Mouse (Mus musculus) cerebellum, postnatal 14 days (tissue): ENCODE measurements at regions not wholly inside any gene's neighbourhood (a gene's known extent, or its start where the extent isn't known, plus 50 kb on each side); places are given as distances from the start of the nearest gene placed in this dataset.
"Not testable (repeated sequence)": the region's sequence is repeated elsewhere in the genome, so short reads cannot be mapped to it uniquely, and the experiment has no call there.

ENCODE experiments used
- DNase-seq, 2 experiments: peaks; one replicate each; pipeline ENCODE4 v3.0.0; 2021; ENCODE audit warnings: mixed read lengths in 2 of 2

DNA sequence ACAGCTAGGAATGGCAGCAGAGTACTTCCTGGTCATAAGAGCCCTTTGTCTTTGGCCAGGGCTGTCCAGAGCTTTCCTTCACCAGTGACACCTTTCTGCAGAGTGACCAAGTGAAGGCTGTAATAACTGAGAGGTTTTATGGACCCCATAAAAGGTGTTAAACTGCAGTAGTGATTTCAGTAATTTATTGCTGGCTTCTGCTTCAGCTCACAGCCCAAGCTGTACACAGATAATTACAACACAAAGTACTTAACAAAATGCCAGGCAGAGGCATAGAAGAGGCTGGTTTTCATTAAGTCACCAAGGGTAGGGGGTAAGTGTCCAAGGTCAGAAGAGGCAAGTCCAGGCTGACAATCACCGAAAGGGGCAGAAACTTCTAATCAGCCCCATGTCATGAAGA, 83.8 kb downstream of the Eif4e start:
- DNase-seq = no peak

DNA sequence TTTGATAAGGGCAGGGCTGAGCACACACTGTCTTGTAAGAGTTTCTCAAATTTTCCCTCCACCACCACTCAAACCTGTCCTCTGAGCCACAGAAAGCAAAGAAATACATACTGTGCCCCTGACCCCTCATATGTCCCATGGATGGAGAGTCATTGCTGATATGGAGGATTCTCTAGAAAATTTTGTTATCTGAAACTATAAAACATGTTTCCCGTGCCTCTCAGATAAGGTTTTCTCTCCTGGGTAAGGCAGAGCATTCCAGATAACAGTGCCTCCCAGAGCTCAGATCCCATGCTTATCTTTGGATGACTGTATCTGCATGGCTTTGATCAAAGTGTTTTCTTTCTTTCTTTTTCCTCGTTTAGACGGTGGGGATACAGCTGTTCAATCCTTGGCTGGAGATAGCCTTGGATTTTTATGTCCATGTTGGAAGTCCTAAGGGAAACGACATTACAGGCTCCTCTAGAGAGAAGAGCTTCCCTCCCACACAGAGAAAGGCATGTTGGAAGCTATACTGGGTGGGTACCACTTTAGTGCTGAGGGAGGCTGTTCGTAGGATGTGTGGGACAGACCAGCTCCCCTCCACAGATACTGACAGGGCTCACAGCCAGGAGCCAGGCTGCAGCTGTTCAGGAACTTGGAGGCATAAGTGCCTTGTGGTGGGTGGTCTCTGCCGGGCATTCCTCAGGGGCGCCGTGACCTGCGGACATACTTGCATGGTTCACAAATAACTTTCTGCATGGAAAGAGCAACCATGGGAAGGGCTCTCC, 87.1 kb downstream of the Eif4e start:
- DNase-seq = no peak

DNA sequence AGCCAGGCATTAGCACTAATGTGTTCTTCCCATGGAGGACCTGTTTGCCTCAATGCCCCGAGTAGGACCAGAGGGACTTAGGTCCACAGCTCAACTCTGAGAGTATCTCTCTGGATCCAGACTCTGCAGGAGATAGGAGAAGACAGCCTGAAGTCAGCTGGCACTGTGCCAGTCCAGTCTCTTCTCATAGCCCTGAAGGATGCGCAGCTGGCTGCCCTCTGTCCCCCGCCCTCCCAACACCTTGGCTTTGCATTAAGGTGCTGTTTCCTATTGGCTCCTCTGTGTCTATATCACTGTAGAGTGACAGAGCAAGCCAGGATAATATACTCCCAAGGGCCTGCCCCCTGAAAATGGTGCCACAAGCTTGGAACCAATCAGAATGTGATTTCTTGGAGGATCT, 87.7 kb downstream of the Eif4e start:
- peak in 1 of 2 experiments; percentile 14 for DNase-seq

DNA sequence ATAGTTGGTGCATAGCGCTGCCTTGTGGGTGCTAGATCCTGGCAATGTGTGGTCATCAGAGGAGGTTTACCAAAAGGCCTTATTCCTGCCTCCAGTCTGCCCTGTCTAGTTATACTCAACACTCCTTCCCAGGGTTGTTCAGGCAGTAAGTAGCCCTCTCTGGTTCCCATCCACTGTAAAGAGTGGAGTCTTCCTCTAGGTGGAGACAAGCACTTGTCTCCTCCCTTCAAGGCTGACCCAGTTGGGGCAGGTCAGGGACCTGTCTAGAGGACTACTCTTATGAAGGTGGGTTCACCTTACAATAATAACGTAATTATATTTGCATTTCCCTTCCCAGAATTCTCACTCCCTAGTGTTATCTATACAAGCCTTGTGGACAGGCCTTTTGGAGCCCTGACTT, 88.9 kb downstream of the Eif4e start:
- DNase-seq = no peak

DNA sequence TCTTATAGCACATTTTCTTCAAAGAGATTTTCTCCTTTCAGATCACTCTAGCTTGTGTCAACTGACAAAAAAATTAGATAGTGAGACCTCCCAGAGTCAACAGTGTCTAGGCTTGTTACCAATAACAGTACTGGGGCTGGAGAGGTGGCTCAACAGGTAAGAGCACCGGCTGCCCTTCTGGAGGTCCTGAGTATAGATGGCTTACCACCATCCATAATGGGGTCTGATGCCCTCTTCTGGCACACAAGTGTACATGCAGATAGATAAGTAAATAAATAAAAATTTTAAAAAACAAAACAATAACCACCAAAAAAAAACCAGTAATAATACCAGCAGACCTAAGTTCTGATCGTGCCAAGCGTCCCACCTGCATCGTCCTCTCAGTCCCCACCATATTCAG, 94.3 kb downstream of the Eif4e start:
- no peak for DNase-seq

DNA sequence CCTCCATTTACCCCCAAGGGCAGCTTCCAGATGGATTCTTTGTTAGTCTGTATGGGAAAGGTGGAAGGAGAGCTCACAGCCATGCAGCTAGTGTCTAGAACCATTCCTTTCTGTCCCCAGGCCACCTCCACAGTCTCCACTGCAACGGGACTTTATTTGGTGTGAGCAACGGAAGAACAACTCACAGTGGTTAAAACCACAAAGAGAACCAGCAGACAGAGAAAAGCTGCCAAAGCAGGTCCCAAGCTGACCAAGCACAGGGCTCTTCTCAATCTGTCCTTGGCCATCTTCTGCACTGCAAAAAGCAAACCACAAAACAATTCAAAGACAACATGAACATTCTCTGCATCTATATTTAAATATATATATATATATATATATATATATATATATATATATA, 98.1 kb downstream of the Eif4e start:
- no peak for DNase-seq

DNA sequence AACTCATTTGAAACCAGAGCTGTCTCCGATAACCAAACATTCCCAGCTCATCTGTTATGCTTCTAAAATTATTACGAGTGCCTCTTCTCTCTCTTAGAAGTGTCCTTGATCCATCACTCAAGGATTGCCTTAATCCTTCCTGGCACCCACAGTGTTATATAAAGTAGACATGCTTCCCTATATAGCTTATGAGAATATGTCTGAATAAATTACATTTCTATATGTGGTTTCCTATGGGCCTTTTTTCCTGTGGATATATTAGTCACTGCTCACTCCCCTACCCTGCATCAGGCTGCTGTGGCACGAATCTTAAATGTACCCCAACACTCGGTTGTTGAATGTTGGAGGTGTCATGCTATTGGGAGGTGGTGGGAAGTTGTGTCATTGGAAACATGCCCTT, 100.3 kb downstream of the Eif4e start:
- no peak for DNase-seq

DNA sequence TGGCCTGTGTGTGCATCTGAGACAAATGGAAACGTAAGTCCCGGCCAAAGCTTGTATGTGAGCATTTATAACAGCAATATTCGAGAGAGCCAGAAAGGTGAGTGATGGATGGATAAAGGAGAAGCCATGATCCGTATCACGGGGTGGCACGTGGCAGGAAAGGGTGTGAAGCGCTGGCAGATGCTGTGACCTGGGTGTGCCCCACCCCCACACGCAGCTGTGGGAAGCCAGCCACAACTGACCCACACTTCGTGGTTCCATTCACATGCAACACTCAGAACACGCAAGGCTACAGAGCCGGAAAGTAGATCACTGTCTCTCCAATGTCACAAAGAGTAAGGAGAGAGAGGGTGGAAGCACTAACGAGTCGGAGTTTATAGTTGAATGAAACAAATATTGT, 104.3 kb downstream of the Eif4e start:
- no peak for DNase-seq

DNA sequence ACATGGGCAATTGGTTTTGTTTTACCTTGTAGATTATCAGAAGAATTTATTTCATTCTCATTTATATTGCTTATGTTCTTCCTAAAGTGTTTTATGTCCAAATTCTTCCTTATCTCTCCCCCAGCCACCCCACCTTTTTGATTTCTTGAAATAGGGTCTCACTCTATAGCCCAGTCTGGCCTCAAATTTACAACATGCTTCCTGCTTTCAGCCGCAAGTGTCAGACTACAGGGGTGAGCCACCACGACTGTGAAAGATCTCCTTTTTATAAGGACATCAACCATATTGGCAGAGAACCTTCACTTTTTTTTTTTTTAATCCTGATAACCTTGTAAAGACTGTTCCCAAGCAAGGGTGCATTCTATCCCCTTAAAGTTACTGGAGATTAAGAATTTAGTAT, 106.1 kb downstream of the Eif4e start:
- DNase-seq = no peak

DNA sequence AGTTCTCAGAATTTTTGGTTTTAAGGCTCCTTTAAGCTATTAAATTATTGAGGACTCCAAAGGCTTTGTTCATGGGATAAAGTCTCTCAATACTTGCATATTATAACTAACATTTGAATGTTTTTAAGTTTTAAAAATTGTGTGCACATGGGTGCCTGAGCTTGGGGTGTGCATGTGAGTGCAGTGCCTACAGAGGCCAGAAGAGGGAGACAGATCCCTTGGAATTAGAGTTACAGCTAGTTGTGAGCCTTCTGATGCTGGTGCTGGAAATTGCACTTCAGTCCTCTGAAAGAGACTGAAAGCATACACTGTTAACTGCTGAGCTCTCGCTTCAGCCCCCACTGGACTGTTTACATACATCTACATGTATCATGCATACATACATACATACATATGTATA, 100.0 kb upstream of the Tspan5 start:
- peak; percentile 17 to 46 for DNase-seq

DNA sequence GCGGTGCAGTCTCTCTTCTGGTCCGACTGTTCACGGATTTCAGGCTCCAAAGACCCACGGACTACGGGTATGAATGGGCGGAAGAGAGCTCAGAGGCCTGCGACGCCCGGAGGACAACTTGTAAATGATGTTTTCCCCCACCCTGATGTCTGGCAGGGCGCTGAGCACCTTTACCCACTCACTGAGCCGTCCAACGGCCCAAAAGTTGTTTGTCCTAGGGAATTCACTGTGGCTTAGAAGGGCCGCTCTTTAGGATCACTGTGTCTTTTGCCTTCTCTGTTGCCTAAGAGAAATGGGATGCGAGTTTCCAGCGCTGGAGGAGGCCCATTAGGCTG, 98.1 kb upstream of the Tspan5 start:
- no peak for DNase-seq

DNA sequence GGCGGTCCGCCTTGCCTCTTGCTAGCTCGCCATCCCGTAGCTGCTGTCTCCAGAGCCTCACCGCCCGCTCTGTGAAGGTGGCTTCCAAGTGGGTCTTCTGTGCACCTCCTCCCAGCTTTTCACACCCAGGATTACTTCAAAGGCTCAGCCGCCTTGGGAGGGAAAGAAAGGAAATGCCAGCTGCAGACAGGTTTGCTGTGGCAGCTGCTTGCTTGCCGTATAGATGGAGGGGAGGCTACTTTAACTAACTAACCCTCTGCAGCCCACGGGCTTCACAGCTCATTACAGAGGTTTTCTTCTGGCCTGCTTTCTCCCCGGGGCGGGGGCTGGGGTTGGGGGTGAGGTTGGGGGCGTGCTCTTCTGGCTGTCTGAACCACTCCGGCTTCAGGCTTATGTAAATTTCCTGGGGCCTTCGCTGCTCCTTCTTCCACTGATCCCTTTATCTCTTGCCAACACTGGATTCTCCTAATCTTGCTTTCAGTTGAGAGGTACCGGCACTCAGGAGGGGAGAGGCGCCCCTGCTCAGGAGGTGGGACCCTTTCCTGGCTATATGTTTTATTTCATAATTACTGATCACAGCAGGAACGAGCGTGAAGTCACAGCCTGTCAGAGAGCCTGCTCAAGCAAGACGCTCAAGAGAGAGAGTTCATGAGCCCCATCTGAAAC, 97.6 kb upstream of the Tspan5 start:
- peak; percentile 22 to 27 for DNase-seq

DNA sequence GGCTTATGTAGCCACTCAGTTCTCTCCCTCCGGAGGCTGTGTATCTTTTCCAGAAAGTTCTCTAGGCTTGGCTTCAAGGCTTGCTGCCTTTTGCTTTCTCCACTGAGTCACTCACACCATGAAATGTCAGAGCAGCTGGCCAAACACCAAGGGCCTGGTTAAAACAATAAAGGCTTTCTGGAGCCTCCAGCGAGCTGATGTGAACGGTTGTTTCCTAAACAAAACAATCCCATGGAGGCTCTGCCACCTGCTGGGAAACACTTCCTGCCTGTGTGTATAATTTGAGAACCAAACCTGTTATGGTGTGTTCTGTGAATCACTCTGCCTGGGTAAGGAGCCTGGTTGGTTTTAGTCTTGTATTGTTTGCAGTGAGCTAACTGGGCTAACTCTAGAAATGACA, 96.7 kb upstream of the Tspan5 start:
- DNase-seq = peak; percentile 28 to 33

DNA sequence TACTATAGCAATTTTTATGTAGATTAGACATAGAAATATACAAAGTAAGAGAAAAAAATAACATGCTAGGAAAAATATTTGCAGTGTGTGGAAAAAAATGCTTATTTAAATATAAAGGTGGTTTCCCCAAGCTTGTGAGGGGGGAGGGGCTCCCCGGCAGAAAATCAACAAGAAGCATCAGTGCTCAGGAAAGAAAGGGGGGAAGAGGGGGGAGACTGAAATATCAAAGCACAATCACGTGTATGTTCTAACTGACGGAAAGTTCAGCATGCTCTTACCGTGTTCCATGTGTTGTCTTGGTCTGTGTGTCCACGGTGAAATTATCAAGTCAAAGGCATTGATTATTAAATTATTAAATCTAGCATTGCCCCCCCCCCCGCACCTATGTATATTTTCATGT, 92.3 kb upstream of the Tspan5 start:
- DNase-seq = no peak

DNA sequence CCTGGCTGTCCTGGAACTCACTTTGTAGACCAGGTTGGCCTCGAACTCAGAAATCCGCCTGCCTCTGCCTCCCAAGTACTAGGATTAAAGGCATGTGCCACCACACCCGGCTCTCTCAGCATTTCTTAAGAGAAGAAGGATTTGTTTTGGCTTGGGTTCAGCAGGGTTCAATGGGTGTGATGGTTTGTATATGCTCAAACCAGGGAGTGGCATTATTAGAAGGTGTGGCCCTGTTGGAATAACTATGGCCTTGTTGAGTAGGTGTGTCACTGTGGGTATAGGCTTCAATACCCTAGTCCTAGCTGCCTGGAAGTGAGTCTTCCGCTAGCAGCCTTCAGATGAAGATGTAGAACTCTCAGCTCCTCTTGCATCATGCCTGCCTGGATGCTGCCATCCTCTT, 91.3 kb upstream of the Tspan5 start:
- DNase-seq = not testable (repeated sequence)

DNA sequence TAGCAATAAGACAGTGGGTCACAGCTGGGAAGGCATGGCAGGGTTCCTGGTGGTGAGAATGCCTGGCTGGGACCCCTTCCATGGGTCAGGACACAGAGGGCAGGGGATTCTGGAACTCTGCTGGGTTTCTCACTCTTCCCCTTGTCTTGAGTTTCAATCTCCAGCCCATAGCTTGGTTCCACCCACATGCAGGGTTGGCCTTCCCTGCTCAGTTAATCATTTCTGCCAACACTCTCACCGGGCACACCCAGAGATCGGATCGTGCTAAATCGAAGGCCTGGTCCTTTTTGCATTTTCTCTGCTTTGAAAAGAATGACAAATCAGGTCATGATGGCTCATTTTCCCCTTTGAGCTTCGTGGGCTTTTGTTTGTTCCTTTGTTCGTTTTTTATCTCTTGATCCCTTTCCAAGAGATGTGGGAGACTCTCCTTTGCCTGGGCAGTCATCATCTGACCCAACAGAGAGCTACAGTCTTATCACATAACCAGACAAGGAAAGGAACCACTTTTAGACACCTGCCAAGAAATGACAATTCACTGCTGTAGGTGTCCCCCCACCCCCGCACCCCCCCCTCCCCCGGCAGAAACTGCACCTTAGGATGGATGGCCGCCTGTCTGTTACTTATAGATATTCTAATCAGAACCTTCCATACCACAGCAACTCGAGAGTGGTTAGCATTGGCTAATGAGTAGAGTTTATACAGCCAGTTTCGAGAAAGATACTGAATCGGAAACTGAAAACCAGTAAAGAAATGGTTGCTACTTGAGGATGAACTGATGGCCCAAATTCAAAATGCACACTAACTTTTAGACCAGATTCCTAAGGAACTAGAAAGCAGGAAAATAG, 90.4 kb upstream of the Tspan5 start:
- no peak for DNase-seq

DNA sequence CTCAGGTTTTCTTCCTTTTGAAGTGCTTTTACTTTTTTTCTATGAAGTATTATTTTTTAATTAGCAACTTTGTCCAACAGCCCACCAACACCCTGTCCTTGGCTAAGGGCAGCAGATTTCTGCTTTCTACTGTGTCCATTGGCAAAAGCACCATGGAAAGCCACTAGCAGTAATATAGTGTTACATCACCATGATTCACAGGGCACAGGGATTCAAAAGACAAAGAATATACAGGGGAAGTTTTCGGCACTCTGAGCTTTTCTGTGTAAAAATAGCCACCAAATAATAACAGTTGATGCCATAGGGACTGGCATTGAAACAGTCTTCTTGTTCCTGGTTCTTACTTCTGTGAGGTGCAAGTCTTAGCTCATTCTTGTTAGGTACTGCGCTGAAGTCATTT, 89.8 kb upstream of the Tspan5 start:
- no peak for DNase-seq

DNA sequence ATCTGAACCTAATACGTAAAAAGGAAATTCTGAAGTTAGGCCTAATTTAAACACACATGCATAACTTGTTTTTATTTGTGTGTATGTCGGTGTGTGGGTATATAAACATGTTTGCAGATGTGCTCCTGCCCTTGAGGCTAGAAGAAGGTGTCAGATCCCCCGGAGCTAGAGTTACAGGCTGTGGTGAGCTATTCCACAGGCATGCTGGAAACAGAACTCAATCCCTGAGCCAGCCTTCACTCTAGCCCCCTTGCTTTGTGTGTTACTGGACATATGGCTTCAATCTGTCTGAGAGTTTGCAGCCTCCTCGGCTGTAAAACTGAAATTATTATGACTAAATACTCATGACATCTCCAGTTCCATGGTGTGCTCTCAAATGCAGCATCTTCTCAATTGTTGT, 89.3 kb upstream of the Tspan5 start:
- no peak for DNase-seq

DNA sequence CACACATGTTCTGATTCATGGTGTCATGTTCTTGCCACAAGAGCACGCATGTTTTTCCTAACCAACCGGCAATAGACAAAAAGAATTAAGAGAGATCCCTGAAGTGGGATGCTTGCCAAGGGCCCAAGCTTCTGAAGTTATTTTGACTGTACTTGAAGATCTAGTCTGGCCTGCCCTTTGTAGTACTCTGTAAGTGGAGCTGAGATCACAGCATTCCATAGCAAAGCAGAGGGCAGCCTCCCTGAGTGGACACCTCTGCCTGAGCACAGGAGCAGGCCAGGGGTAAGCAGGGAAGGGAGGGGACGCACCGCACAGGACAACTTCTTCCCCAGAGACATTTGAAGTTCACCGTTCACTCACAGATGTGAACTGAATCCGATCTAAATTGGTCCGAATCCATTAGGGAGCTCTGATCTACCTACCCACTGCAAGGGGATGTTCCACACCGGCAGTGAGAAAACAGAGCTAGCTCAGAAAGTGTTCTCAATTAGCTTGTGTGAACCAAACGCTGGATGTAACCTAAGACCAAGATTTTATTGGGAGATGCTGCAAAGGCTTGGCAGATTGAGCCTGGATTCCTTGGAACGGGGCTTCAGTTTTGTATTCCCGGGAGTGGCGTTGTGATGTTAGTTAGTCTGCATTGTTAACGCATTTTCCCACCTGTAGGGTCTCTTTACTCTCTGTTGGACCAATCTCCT, 88.3 kb upstream of the Tspan5 start:
- DNase-seq = no peak

DNA sequence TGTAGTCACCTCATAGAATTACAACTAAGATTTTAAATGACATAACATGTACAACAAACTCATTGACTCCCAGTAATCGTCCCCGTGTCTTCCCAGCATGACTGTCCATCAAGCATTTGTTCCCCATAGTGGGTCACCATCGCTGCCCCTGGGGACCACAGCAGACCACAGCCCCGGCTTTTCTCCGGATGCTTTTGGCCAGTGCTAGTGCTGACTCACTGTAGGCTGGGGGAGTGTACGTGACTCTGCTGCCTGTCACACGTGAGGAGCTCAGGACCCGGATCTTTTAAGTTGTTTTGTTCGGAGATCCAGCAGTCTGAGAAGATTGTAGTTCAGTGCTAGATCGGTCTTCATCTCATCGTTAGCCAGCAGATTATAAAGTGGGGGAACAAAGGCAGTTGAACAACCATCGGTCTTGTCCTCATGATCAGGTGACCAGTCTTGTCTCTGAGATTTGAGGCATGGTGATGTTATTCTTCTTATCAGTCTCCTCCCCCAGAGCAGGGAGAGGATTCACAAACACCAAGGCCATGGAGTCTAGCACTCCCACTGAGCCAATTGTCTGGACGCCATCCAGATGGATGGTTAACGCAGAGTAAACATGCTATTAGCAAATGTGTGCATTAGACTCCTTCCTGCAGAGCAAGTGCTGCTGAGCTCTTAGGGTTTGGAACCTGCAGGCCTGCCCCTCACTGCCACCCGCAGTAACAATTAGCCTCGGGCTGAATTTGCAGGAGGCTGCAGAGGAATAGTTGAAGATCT, 87.2 kb upstream of the Tspan5 start:
- peak; percentile 13 to 26 for DNase-seq

DNA sequence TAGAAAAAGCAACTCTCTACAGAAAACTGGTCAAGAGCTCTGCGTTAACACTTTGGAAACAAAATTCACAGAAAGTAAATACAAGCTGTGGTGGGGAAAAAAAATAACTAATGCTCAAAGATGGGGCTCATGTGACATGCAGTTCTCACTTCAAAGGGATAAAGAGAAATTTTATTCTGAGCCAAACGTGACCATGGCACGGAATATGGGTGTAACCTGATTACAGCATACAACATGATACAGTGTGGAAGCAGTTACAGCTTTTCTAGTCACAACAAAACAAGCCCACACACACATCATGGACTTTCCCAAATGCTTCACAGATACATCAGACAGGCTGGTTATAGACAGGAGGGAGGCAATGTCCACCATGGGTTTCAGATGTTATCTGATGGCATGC, 86.5 kb upstream of the Tspan5 start:
- no peak for DNase-seq

DNA sequence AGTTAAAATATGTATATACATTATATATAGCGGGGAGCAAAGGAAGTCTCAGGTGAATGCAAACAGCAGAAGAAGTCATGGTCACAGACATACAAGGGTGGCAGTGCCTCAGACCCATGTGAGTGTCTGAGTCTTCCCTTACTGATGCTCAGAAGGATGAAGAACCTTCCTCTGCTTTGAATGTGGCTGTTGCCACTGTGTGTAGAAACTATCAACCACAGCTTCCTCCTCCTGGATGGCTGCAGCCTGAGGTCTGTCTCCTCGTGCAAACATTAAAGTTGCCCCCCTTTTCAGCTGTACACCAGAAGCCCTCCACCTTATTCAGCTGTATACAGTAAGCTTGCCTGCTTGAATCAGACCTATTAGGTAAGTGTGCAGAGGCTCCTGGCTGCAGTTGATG, 79.4 kb upstream of the Tspan5 start:
- DNase-seq = no peak
